Mouse (Mus musculus) ES-Bruce4 (cell line): ENCODE results near the gene Syndig1.
A peak's percentile ranks its signal among the peaks of the same experiment; 100 is the strongest.

ENCODE experiments used
- EP300 ChIP-seq: IDR thresholded peaks from 2 replicates; pipeline ENCODE4 v1.6.1; 2011; ENCODE audit warnings: low read depth, low read length; ENCODE audit not compliant: insufficient read depth
- POLR2A ChIP-seq: IDR thresholded peaks from one replicate; pipeline ENCODE4 v1.8.1; 2011; ENCODE audit warnings: low read length; ENCODE audit not compliant: insufficient read depth

DNA sequence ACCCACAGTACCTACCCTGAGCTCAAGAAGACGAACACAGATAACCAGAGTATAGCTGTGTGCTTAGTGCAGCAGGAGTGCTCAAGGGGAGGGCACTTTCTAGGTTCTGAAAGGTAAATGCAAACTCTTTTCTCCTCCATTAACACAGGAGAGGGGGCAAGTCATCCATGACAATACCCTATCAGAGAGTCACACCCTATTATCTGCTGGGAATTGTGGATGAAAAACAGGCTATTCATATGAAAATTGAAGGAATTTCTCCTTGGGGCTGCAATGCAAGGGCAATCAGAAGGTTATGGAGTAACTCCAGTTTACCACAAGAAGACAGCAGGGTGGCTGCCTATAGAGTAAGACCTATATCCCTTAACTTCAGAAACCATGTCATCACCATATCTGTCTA, 154.1 kb downstream of the Syndig1 start:
- TF ChIP-seq POLR2A, result no peak
- TF ChIP-seq EP300, result peak; percentile 47; the same call in 1 of the 2 replicates
